Mouse (Mus musculus): ENCODE data around the gene 1700129C05Rik. TPM values are rescaled to one million over a fixed set of nuclear protein-coding genes. Genes with fewer than 3 reads are reported as not detected.

Gene 1700129C05Rik
- not detected in 2 replicates for polyA plus RNA-seq (2016; fragmentation: Nextera tagmentation; extraction: Ambion mirVana)

- H3K4me2 ChIP-seq: no peak within 1 kb of the TSS
- H3K9me3 ChIP-seq (replicated peaks): no peaks in the 10 kb centered on the region
- H3K4me3 ChIP-seq: no peak within 1 kb of the TSS
- no peaks in the 10 kb centered on the region for H3K4me1 ChIP-seq
- no peaks in the 10 kb centered on the region for H3K27me3 ChIP-seq (replicated peaks)
- WGBS (ENCODE audit: insufficient replicate concordance): 68% methylated on average over 4 of the region's 4 CpGs
- no peak for ATAC-seq
- no peak within 1 kb of the TSS for H3K27ac ChIP-seq
- H3K36me3 ChIP-seq: no peaks in the 10 kb centered on the region
- H3K9ac ChIP-seq: no peak within 1 kb of the TSS
These were observed at the start of gene 1700129C05Rik for GRCm38 (mm10) chr14:59142793-59143192. Gene 1700129C05Rik, minus strand, starts transcription at chr14:59142893.

GRCm38 (mm10) chr14:59186121-59186520 is 43.4 kb upstream of the 1700129C05Rik start:
- H3K27me3 ChIP-seq (replicated peaks): no peaks in the 10 kb centered on the region
- H3K36me3 ChIP-seq: no peaks in the 10 kb centered on the region
- no peaks in the 10 kb centered on the region for H3K4me1 ChIP-seq
- no peaks in the 10 kb centered on the region for H3K9me3 ChIP-seq (replicated peaks)
- H3K9ac ChIP-seq: no peak overlapping the region
- no peak for ATAC-seq
- no peak overlapping the region for H3K4me2 ChIP-seq
- 83% methylated on average over 2 of the region's 2 CpGs for WGBS (ENCODE audit: insufficient replicate concordance)
- no peak overlapping the region for H3K4me3 ChIP-seq
- H3K27ac ChIP-seq: no peak overlapping the region

- H3K4me3 ChIP-seq: no peak overlapping the region
- H3K9ac ChIP-seq: no peak overlapping the region
- ATAC-seq: no peak
- H3K36me3 ChIP-seq: no peaks in the 10 kb centered on the region
- no peak overlapping the region for H3K4me2 ChIP-seq
- no peaks in the 10 kb centered on the region for H3K9me3 ChIP-seq (replicated peaks)
- H3K27me3 ChIP-seq (replicated peaks): no peaks in the 10 kb centered on the region
- H3K27ac ChIP-seq: no peak overlapping the region
- no peaks in the 10 kb centered on the region for H3K4me1 ChIP-seq
These were observed 42.8 kb upstream of the 1700129C05Rik start for GRCm38 (mm10) chr14:59185514-59185913.

GRCm38 (mm10) chr14:59182732-59183131 is 40.0 kb upstream of the 1700129C05Rik start:
- no peaks in the 10 kb centered on the region for H3K36me3 ChIP-seq
- H3K4me3 ChIP-seq: no peak overlapping the region
- H3K4me2 ChIP-seq: no peak overlapping the region
- H3K4me1 ChIP-seq: no peaks in the 10 kb centered on the region
- H3K9ac ChIP-seq: no peak overlapping the region
- H3K9me3 ChIP-seq (replicated peaks): no peaks in the 10 kb centered on the region
- H3K27ac ChIP-seq: no peak overlapping the region
- H3K27me3 ChIP-seq (replicated peaks): no peaks in the 10 kb centered on the region
- WGBS (ENCODE audit: insufficient replicate concordance): 35% methylated on average over 2 of the region's 2 CpGs
- no peak for ATAC-seq

GRCm38 (mm10) chr14:59178649-59179048 is 36.0 kb upstream of the 1700129C05Rik start, which contains the start of gene Gm5142:
Gene Gm5142, minus strand, starts transcription at chr14:59178749.
- WGBS (ENCODE audit: insufficient replicate concordance): 71% methylated on average over 3 of the region's 3 CpGs

GRCm38 (mm10) chr14:59157016-59157698 is 14.5 kb upstream of the 1700129C05Rik start:
- no peak overlapping the region for H3K4me3 ChIP-seq
- H3K9ac ChIP-seq: no peak overlapping the region
- 37% methylated on average over 3 of the region's 3 CpGs for WGBS (ENCODE audit: insufficient replicate concordance)
- H3K36me3 ChIP-seq: no peaks in the 10 kb centered on the region
- H3K27me3 ChIP-seq (replicated peaks): no peaks in the 10 kb centered on the region
- no peak overlapping the region for H3K4me2 ChIP-seq
- H3K27ac ChIP-seq: no peak overlapping the region
- H3K4me1 ChIP-seq: no peaks in the 10 kb centered on the region
- ATAC-seq: no peak
- no peaks in the 10 kb centered on the region for H3K9me3 ChIP-seq (replicated peaks)

More at GRCm38 (mm10) chr14:59178649-59179048, 36.0 kb upstream of the 1700129C05Rik start, which contains the start of gene Gm5142:
- H3K4me3 ChIP-seq: no peak within 1 kb of the TSS
- H3K36me3 ChIP-seq: no peaks in the 10 kb centered on the region
- no peaks in the 10 kb centered on the region for H3K9me3 ChIP-seq (replicated peaks)
- H3K27me3 ChIP-seq (replicated peaks): no peaks in the 10 kb centered on the region
- no peak within 1 kb of the TSS for H3K4me2 ChIP-seq
- H3K4me1 ChIP-seq: no peaks in the 10 kb centered on the region
- no peak within 1 kb of the TSS for H3K9ac ChIP-seq
- H3K27ac ChIP-seq: no peak within 1 kb of the TSS
- ATAC-seq: no peak

GRCm38 (mm10) chr14:59155589-59155988 is 12.9 kb upstream of the 1700129C05Rik start:
- Histone ChIP-seq H3K27ac (no peak overlapping the region), H3K4me1 (no peaks in the 10 kb centered on the region), H3K4me2 (no peak overlapping the region), H3K9ac (no peak overlapping the region), H3K4me3 (no peak overlapping the region), H3K9me3 (replicated peaks) (no peaks in the 10 kb centered on the region), H3K36me3 (no peaks in the 10 kb centered on the region), H3K27me3 (replicated peaks) (no peaks in the 10 kb centered on the region)
- 53% methylated on average over 2 of the region's 2 CpGs for WGBS (ENCODE audit: insufficient replicate concordance)
- ATAC-seq: no peak

- WGBS (ENCODE audit: insufficient replicate concordance): 6% methylated on average over 2 of the region's 2 CpGs
- Histone ChIP-seq H3K9me3 (replicated peaks) (no peaks in the 10 kb centered on the region), H3K4me2 (no peak overlapping the region), H3K27me3 (replicated peaks) (no peaks in the 10 kb centered on the region), H3K36me3 (no peaks in the 10 kb centered on the region), H3K4me3 (no peak overlapping the region), H3K9ac (no peak overlapping the region), H3K4me1 (no peaks in the 10 kb centered on the region), H3K27ac (no peak overlapping the region)
- no peak for ATAC-seq
These were observed 28.4 kb downstream of the 1700129C05Rik start for GRCm38 (mm10) chr14:59114281-59114680.

GRCm38 (mm10) chr14:59104006-59104605 is 38.6 kb downstream of the 1700129C05Rik start:
- no peak for ATAC-seq
- 50% methylated on average over 10 of the region's 10 CpGs for WGBS (ENCODE audit: insufficient replicate concordance)
- no peaks in the 10 kb centered on the region for H3K36me3 ChIP-seq
- no peak overlapping the region for H3K27ac ChIP-seq
- H3K27me3 ChIP-seq (replicated peaks): no peaks in the 10 kb centered on the region
- no peak overlapping the region for H3K4me3 ChIP-seq
- H3K4me2 ChIP-seq: no peak overlapping the region
- H3K4me1 ChIP-seq: no peaks in the 10 kb centered on the region
- H3K9me3 ChIP-seq (replicated peaks): no peaks in the 10 kb centered on the region
- H3K9ac ChIP-seq: no peak overlapping the region

- H3K4me3 ChIP-seq: no peak overlapping the region
- no peaks in the 10 kb centered on the region for H3K27me3 ChIP-seq (replicated peaks)
- H3K4me1 ChIP-seq: no peaks in the 10 kb centered on the region
- H3K9me3 ChIP-seq (replicated peaks): no peaks in the 10 kb centered on the region
- H3K4me2 ChIP-seq: no peak overlapping the region
- no peak for ATAC-seq
- H3K27ac ChIP-seq: no peak overlapping the region
- no peak overlapping the region for H3K9ac ChIP-seq
- no peaks in the 10 kb centered on the region for H3K36me3 ChIP-seq
These were observed 49.1 kb downstream of the 1700129C05Rik start for GRCm38 (mm10) chr14:59093601-59094000.

- no peak overlapping the region for H3K4me3 ChIP-seq
- ATAC-seq: no peak
- no peaks in the 10 kb centered on the region for H3K36me3 ChIP-seq
- 31% methylated on average over 6 of the region's 6 CpGs for WGBS (ENCODE audit: insufficient replicate concordance)
- H3K4me2 ChIP-seq: no peak overlapping the region
- H3K27ac ChIP-seq: no peak overlapping the region
- H3K27me3 ChIP-seq (replicated peaks): no peaks in the 10 kb centered on the region
- no peak overlapping the region for H3K9ac ChIP-seq
- no peaks in the 10 kb centered on the region for H3K9me3 ChIP-seq (replicated peaks)
- H3K4me1 ChIP-seq: no peaks in the 10 kb centered on the region
These were observed 58.3 kb downstream of the 1700129C05Rik start for GRCm38 (mm10) chr14:59084396-59084795.

Measured in liver, embryonic 12.5 days (tissue).